Mouse (Mus musculus) urinary bladder, postnatal 25 days (tissue): ENCODE data around the gene Slc10a7.

Experiments
- DNase-seq: peaks from one replicate; pipeline ENCODE4 v3.0.0; 2022; ENCODE audit warnings: low spot score

The Slc10a7 gene

GRCm38 (mm10) chr8:78549971-78550751 is 41.0 kb downstream of the Slc10a7 start:
- DNase-seq, result no peak

GRCm38 (mm10) chr8:78550752-78551134 is 41.6 kb downstream of the Slc10a7 start:
- DNase-seq, result no peak

DNA sequence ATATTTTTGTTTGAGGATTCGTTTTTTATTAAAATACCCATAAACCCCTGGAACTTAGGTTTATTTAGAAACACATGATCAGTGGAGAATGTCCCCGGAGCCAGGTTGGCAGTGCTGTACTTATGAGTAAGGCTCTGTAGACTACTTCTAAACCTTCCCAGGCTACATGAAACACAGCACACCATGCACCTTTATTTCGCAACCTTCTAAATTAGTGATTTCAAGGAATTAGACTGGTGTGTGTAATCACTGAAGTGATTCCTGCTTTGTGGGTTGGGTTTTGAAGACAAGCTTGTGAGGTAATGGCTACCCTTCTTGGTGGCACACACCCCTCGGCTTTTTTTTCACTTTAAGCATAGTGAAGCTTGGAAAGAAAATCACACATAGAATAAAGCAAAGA is 46.7 kb downstream of the Slc10a7 start:
- DNase-seq, result no peak

DNA sequence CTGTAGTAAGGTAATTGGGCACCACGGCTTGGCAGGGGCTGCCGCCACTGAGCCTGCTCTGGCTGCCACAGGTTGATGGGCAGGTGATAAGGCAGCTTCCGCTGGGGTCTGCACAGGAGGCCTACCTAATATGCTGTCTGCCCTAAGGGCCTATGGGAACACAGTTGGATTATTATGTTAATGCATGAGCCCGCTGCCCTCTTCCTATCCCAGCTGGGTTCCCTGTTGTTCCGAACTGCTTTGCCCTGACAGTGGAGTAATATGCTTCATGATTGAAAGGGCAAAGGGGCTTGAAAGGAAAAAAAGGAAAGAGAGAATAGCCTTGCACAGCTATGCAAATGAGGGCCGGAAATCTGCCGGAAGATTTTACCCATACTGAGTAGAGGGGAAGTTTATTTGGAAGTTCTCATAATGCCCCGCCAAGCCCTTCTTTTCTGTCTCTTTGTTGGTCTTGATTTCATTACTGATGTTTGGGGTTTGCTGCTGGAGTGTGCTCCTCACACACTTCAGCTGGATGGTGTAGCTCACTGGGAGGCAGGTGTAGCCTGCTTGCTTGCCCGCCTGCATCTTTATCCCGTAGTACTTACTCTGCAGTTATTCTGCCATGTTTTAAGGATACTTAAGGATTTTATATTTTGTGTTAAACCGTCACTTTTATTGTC is 47.8 kb downstream of the Slc10a7 start:
- no peak for DNase-seq

DNA sequence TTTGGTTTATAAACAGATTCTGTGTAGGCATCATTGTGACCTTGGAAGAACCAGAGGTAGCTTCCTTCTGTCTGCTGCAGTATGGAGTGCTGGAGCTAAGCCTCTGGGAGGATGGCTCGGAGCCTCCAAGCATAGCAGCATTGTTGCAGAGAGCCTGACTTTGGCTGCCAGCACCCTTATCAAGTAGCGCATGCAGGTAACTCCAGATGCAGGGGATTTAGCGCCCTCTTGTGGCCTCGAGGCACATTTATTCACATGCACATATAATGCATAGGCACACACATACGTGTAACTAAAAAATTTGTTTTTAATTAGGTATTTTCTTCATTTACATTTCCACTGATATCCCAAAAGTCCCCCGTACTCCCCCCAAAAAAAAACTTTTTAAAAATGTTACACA is 52.5 kb downstream of the Slc10a7 start:
- no peak for DNase-seq

- DNase-seq, result no peak
Measured at GRCm38 (mm10) chr8:78563466-78564058, 54.4 kb downstream of the Slc10a7 start.

DNA sequence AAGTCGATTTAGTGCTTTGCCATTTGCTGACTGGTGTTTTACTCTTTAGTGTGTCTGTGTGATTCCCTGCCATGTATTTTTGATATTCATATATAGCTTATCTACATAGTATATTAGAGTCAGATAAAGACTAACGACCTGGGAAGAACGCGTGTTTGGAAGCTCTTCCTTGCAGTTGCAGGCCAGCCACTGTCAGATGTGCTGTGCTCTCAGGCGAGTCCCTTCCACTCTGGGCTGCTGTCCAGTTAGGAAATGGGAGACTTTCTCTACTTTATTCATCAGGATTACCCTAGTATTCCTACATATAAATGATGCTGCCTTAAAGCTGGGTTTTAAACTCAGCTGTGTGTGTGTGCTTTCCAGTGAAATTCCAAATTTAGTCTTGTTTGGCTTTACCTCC is 55.1 kb downstream of the Slc10a7 start:
- DNase-seq, result no peak

- DNase-seq, result no peak
Measured at GRCm38 (mm10) chr8:78568196-78568595, 59.0 kb downstream of the Slc10a7 start.

- DNase-seq, result no peak
Measured at GRCm38 (mm10) chr8:78571528-78571927, 62.4 kb downstream of the Slc10a7 start.

GRCm38 (mm10) chr8:78574207-78574606 is 65.1 kb downstream of the Slc10a7 start:
- DNase-seq, result no peak

GRCm38 (mm10) chr8:78577569-78577968 is 68.4 kb downstream of the Slc10a7 start:
- DNase-seq, result no peak

DNA sequence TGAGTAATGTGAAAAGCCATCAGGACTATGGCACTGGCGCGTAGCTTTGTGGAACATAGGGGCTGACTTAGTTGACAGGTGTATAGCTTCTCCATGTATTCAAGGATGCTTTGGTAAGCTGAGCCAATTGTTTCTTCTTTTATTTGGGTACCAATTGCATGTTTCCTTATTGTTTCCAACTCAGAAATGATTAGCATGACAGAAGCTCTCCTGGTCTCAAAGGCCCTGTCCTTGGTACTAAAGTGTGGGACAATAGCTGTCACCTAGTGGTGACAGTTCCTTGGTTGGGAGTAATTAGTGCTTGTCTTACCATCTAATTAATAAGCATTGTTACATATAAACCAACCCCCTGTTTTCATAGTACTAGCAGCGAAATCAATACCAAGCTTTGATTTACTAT is 68.9 kb downstream of the Slc10a7 start:
- DNase-seq, result no peak

DNA sequence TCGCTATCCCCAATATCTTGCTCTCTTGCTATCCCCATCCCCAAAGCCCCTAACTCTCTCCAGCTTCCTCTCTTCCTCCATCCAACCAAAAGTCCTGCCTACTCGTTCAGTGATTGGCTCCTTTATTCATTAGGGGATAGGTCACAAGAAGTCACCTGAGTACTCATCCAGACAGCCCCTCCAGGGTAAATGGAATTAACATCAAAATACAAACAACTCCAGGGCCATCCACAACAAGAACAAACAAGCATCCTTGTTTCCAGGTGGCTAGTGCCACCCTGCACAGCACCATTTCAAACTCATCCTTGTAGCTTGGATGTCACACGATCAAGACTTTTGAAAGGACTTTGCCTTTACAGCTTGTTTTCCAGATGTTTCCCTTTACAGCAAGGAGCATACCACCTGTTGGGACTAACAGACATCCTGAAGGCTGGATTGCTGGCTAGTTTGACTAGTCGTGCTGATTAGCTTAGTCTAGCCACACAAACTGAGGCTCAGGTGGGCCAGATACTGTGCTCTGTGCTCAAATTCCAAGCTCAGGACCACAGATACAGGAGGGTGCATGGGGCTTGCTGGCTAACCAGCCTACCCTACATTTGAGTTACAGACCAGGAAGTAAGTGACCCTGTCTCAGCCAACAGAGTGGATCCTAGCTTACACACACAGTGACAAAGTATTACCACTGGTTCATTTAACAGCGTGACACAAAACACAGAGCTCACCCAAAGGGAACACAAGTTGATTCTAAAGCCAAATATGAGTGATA is 75.0 kb downstream of the Slc10a7 start:
- DNase-seq, result no peak

GRCm38 (mm10) chr8:78584863-78585262 is 75.7 kb downstream of the Slc10a7 start:
- no peak for DNase-seq

GRCm38 (mm10) chr8:78595481-78595908 is 86.3 kb downstream of the Slc10a7 start:
- no peak for DNase-seq

GRCm38 (mm10) chr8:78598237-78598636 is 89.1 kb downstream of the Slc10a7 start:
- no peak for DNase-seq

DNA sequence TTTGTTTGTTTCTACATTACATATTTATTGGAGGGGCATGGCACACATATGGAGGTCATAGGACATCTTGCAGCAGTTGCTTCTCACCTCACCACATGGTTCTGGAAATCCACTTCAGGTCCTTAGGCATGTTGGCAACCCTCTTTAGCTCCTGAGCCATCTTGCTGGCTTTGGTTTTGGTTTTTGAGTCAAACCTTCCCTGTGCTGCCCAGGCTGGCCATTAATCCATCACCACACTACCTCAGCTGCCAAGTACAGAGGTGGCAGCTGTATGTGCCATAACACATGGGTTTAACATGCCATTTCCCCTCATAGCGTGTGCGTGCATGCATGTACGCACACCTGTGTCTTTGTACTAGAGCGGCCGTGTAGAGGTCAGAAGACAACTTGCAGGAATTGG is 93.9 kb downstream of the Slc10a7 start:
- no peak for DNase-seq

GRCm38 (mm10) chr8:78604426-78604825 is 95.3 kb downstream of the Slc10a7 start:
- no peak for DNase-seq

- DNase-seq, result no peak
Measured at GRCm38 (mm10) chr8:78609301-78609700, 100.2 kb downstream of the Slc10a7 start.

DNA sequence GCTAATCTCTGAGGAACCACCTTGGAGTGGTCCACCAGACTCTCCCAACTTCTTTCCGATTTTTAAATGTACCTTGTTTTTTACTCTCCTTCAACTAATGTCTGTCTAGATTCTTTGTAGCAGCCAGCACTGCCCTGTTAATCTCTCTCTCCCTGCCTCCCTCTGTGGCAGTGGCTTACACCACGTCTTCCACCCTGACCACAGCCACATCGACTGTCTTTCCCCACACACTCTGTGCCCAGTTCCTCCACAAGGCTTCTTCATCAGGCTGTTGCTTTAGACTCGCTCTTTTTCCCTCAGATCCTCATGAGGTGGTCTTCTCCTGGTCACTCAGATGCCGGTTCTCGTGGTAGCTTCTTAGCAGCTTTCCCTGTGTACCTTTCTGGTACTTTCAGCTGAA is 101.9 kb downstream of the Slc10a7 start:
- no peak for DNase-seq

- DNase-seq, result no peak
Measured at GRCm38 (mm10) chr8:78622362-78622761, 113.2 kb downstream of the Slc10a7 start.

DNA sequence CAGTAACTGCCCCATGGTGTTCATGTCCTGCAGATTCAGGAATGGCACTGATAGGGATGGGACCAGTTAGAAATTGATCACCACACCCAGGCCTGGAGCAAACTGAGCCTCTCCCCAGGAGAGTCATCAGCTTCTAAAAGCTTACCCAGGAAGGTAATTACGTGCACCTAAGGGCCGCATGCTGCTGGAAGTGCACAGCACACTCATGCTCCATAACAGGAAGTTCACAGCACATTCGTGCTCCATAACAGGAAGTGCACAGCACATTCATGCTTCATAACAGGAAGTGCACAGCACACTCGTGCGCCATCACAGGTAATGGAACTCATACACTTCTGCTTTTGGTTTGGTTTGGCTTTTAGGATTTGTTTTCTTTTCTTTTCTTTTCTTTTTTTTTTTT is 114.8 kb downstream of the Slc10a7 start:
- DNase-seq, result no peak
